Mouse (Mus musculus): ENCODE results near the gene Adamtsl4.
"Not testable (repeated sequence)": the region's sequence is repeated elsewhere in the genome, so short reads cannot be mapped to it uniquely, and the experiment has no call there.

The Adamtsl4 gene

DNA sequence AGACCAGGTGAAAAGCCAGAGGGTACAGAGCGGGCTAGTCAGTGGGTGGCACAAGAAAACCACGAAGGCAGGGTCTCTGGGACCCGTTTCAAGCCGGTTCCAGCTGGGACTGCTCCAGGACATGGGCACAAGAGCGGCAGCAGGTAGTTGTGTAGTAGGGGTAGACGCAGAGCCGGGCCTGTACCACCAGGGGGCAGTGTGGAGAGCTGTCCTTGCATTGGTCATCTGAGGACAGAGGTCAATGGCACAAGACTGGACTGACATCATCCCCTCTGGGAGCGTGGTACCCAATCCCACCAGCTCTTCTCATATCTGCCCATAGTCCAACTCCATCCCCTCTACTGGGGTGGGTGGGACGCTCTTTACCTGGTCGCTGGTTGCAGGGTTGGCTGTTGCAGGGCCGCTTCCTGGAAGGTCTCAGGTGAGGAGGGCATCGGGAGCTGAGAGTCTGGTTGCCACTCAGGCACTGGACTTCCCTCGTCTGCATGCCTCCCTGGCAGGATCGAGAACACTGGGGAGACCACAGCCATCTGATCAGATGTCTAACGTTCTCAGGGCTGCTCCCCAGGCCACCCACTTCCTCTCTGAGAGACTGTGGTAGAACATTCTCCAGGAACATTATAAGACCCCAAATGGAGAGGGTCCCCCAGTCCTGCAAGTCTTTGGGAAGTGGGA lies 10.8 kb downstream of the Adamtsl4 start:
- peak; percentile 66 for DNase-seq (ENCODE audit: low read depth, low spot score)

GRCm38 (mm10) chr3:95675301-95676092 lies 12.2 kb downstream of the Adamtsl4 start:
- peak; percentile 82 for DNase-seq (ENCODE audit: low read depth, low spot score)

DNA sequence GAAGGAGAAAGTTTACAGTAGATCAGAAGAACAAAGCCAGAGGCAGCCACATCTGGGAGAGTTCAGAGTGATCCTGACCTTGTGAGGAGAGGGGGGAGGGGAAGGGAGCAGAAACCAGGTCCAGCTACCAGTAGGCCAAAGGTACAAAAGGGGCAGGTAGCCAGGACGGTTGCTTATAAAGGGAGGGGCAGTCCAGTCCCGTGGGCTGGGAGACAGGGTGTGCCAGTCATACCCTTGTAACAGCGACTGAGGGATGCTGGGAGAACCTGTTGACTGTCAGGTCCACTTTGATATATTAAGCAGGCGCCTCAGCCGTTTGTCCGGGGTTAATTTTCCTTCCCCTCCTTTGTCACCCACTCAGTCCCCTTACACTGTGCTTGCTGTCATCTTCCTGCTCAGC lies 12.9 kb downstream of the Adamtsl4 start:
- no peak for DNase-seq (ENCODE audit: low read depth, low spot score)

- DNase-seq (ENCODE audit: low read depth, low spot score) = no peak
Observed at GRCm38 (mm10) chr3:95674236-95674635, 13.5 kb downstream of the Adamtsl4 start.

- no peak for DNase-seq (ENCODE audit: low read depth, low spot score)
Observed at GRCm38 (mm10) chr3:95673707-95674211, 14.0 kb downstream of the Adamtsl4 start.

DNA sequence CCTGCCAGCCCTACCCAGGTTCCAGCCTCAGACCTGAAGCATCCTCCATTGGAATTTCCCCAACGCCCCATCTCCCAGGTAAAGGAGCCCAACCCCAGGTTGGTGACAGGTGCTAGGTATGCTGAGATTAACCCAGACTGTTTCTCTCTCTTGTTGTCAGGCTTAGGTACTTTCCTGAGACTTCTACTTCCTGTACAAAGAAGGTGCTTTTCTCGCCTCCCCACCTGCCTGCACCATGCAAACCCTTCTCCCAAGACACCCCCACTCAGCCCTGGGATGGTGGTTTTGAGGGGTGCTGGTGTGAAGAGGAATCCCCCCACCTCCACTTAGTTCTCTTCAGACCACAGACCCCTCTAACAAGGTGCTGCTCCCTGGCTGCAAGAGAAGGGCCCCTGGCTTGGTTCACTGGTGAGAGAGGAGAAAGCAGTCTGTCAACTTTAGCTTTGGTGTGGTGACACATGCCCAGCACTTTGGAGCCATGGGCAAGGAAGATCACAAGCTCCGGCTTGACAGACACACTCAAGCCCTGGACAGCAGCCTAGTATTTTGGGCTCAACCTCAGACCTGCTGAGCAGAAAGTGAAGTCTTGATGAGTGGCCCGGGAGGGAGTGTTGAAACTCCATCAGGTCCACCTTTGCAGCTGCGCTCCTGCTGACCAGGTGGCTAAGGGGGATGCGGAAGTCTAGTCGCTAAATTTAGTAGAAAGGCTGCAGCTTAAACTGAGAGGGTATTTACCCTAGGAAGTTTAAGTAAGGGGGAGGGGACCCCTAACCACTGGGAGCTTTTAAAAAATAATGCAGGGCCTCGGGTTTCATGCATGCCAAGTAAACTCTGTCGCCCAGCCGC lies 14.6 kb downstream of the Adamtsl4 start:
- DNase-seq (ENCODE audit: low read depth, low spot score) = no peak

GRCm38 (mm10) chr3:95672461-95672860 lies 15.3 kb downstream of the Adamtsl4 start:
- no peak for DNase-seq (ENCODE audit: low read depth, low spot score)

DNA sequence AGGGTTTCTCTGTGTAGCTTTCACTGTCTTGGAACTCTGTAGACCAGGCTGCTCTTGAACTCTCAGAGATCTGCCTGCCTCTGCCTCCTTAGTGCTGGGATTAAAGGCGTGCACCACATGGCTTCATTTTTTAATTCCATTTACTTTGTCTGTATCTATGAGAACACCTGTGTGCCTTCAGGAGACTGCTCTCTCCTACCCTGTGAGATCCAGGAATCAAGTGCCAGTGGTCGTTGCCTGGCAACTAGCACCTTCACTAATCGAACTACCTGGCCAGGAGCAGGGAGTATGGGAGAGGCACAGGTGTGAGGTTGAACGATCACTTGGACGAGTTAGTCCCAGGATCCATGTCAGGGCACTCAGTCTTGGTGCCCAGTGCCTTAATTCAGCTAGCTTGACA lies 16.5 kb downstream of the Adamtsl4 start:
- no peak for DNase-seq (ENCODE audit: low read depth, low spot score)

- not testable (repeated sequence) for DNase-seq (ENCODE audit: low read depth, low spot score)
Observed at GRCm38 (mm10) chr3:95670419-95670818, 17.3 kb downstream of the Adamtsl4 start.

DNA sequence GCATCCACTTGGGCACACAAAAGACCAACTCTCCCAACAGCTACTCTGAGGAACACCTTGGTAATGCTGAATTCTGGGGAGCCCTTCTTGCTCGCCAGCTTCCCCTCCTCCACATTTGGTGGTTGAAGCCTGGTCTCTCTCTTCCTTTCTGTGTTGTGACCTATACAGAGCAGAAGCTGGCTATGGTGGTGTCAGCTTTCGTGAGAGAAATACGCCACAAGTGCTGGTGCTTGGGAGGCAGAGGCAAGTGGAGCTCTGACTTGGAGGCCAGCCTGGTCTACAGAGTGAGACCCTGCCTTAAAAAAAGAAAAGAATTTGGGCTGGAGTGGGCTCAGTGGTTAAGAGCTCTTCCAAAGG lies 18.4 kb downstream of the Adamtsl4 start:
- no peak for DNase-seq (ENCODE audit: low read depth, low spot score)

GRCm38 (mm10) chr3:95668589-95669308 lies 19.0 kb downstream of the Adamtsl4 start:
- DNase-seq (ENCODE audit: low read depth, low spot score) = no peak

DNA sequence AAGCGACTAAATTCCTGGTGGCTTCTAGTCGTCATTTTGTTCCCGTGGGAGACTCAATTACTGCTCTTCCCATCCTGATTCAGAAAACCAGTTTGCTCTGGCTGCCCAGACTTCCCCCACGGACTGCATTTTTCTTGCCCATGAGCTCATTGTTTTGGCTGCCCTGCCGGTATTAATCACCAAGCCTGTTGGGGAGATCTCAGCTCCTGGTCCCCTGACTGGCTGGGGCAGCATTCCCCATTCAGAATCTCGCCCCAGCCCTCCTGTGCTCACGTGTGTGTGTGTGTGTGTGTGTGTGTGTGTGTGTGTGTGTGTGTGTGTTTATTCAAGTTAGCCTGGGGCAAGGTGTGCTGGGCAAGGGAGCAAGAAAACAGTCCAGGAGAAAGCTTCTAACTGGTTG lies 19.7 kb downstream of the Adamtsl4 start:
- peak; percentile 64 for DNase-seq (ENCODE audit: low read depth, low spot score)

- no peak for DNase-seq (ENCODE audit: low read depth, low spot score)
Observed at GRCm38 (mm10) chr3:95667521-95667920, 20.2 kb downstream of the Adamtsl4 start.

DNA sequence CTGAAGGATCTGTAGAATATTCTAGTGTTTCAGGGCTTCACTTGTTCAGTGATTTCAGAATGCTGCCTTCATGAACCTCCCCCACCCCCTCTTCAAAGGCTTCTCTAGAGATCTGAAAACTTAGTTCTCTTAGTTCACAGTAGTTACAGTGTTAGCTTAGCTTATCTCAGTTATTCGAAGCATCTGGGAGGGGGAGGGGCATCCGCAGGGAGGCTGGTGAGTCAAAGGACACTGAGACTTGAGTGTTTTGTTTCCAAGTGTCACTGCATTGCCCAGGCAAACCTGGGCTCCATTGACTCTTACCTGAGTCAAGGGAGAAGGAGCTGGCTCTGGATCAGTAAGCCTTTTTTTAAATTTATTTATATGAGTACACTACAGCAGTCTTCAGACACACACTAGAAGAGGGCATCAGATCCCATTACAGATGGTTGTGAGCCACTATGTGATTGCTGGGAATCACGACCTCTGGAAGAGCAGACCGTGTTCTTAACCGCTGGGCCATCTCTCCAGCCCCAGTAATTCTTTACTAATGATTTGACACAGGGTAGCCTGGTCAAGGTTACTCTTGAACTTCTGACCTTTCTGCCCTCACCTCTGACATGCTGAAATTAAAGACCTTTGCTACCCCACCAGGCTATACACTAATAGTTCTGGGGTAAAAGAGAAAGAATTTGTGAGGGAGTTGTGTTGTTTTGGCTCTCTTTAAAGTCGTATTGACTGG lies 21.4 kb downstream of the Adamtsl4 start:
- peak; percentile 63 for DNase-seq (ENCODE audit: low read depth, low spot score)

- no peak for DNase-seq (ENCODE audit: low read depth, low spot score)
Observed at GRCm38 (mm10) chr3:95664940-95665352, 22.8 kb downstream of the Adamtsl4 start.

- DNase-seq (ENCODE audit: low read depth, low spot score) = no peak
Observed at GRCm38 (mm10) chr3:95663969-95664608, 23.6 kb downstream of the Adamtsl4 start.

DNA sequence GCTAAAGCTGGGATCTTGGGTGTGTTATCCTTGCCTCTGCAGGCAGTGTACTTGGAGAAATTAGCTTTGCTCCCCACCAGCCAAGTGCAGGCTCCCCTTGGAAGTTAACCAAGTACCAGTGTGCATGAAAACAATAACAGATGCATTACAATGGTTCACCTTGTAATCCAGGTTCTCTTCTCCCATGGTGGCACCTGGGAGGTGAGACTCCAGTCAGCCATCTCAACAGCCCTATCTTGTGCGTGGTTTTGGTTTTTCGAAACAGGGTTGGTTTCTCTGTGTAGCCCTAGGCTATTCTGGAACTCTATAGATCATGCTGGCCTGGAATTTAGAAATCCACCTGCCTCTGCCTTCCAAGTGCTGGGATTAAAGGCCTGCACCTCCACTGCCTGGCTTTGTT lies 24.2 kb downstream of the Adamtsl4 start:
- no peak for DNase-seq (ENCODE audit: low read depth, low spot score)

- DNase-seq (ENCODE audit: low read depth, low spot score) = no peak
Observed at GRCm38 (mm10) chr3:95662724-95663449, 24.8 kb downstream of the Adamtsl4 start.

DNA sequence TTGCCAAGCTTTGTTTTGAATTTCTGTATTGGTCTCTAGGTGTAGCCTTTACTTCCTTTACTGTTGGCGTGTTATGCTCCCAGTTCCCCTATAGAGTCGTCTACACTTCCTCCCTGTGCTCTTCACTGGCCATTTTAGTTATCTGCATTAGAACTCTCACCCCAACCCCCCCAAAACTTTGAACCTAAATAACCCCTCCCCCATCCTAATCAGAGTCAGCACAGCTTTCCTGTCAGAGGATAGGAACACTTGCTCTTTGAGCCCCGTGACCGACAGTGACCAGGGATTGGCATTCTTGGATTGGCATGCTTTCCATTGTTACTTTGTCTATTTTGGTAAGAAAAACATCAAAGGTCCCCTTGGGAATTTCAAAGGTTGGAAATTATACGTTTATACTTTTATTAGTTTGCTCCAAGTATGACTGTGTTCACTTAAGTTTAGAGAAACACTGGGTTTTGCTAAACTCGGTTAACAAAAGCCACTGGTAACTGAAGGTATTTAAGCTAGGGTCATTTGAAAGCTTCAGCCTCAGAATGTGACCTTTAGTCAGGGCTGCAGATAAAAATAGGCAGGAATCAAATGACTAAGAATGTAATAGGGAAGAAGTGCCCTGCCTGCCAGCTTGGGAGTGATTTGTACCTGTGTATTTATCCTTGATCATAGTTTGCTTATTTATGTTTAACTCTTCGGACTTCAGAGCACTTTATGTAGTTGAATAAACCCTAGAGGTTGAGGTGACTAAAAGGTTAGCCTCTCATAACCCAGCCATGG lies 25.6 kb downstream of the Adamtsl4 start:
- DNase-seq (ENCODE audit: low read depth, low spot score) = no peak
